Mouse (Mus musculus) mesoderm, embryonic 11.5 days (tissue): ENCODE measurements around the gene Pbx4.

ENCODE experiments used
- DNase-seq: peaks from one replicate; pipeline ENCODE4 v3.0.0-alpha.2; 2012; ENCODE audit warnings: low read depth, low spot score

The Pbx4 gene

GRCm38 (mm10) chr8:69874155-69874554 lies 41.9 kb downstream of the Pbx4 start:
- peak; percentile 70 for DNase-seq

GRCm38 (mm10) chr8:69874654-69875053 lies 42.4 kb downstream of the Pbx4 start:
- no peak for DNase-seq

- DNase-seq: no peak
These were observed 43.8 kb downstream of the Pbx4 start for GRCm38 (mm10) chr8:69876097-69876496.

GRCm38 (mm10) chr8:69876967-69877366 lies 44.7 kb downstream of the Pbx4 start:
- DNase-seq: no peak

- no peak for DNase-seq
These were observed 45.1 kb downstream of the Pbx4 start for GRCm38 (mm10) chr8:69877396-69877795.

GRCm38 (mm10) chr8:69877992-69878391 lies 45.7 kb downstream of the Pbx4 start:
- no peak for DNase-seq

- DNase-seq: no peak
These were observed 47.4 kb downstream of the Pbx4 start for GRCm38 (mm10) chr8:69879678-69880077.

- DNase-seq: no peak
These were observed 48.5 kb downstream of the Pbx4 start for GRCm38 (mm10) chr8:69880841-69881240.

GRCm38 (mm10) chr8:69881261-69881865 lies 49.1 kb downstream of the Pbx4 start:
- DNase-seq: no peak

GRCm38 (mm10) chr8:69882021-69882756 lies 49.9 kb downstream of the Pbx4 start:
- DNase-seq: peak; percentile 72

GRCm38 (mm10) chr8:69882833-69883600 lies 50.7 kb downstream of the Pbx4 start:
- no peak for DNase-seq

GRCm38 (mm10) chr8:69884141-69884540 lies 51.9 kb downstream of the Pbx4 start:
- DNase-seq: no peak

- DNase-seq: no peak
These were observed 55.3 kb downstream of the Pbx4 start, which contains the start of gene Cilp2 for GRCm38 (mm10) chr8:69887289-69888243. Gene Cilp2, minus strand, starts transcription at chr8:69887687.

GRCm38 (mm10) chr8:69888244-69888866 lies 56.1 kb downstream of the Pbx4 start:
- DNase-seq: no peak

- no peak for DNase-seq
These were observed 56.6 kb downstream of the Pbx4 start for GRCm38 (mm10) chr8:69888902-69889301.

GRCm38 (mm10) chr8:69890813-69891241 lies 58.5 kb downstream of the Pbx4 start:
- peak; percentile 58 for DNase-seq

GRCm38 (mm10) chr8:69893863-69894262 lies 61.6 kb downstream of the Pbx4 start:
- DNase-seq: peak; percentile 77

- no peak for DNase-seq
These were observed 62.6 kb downstream of the Pbx4 start for GRCm38 (mm10) chr8:69894836-69895332.

- no peak for DNase-seq
These were observed 63.6 kb downstream of the Pbx4 start for GRCm38 (mm10) chr8:69895772-69896451.

GRCm38 (mm10) chr8:69897857-69898256 lies 65.6 kb downstream of the Pbx4 start:
- no peak for DNase-seq
